ENCODE assay signal across 8 mouse cellular contexts in the genomic region with DNA sequence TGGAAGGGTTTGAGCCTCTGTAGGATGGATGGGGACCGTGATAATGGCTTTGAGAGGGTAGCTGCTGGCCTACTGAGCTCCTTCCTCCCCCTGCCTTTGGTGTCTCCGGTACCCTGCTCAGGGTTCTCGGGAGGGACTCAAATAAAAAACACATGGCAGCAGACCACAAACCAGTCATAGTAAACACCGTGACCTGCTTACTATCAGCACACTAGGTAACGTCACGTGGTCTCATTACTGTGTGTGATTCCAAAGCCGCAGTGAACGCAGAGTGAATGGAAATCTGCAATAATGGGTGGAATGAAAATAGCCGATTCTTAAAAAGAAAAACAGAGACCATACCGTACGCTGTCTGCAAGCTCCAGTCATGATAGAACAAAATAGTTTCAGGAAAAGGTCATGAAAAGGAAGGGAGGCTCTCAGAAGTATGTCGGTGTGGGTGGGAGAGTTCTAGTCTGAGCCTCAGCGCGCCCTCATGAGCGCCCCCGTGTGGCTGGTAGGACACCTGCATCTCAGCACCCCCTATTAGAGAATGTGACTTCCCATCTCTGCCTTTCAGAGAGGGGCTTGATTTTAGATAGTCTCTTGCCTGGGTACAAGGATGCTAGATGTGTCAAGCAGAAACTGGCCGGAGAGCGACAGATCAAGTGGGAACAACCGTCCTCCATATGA.
DNase-seq lines count a peak whose midpoint lies in the region; ATAC-seq lines count a peak whose summit lies in the region.

No protein-coding gene starts in this region.

- H3K27me3 ChIP-seq in heart, embryonic 16.5 days (ENCODE audit: control insufficient read depth, insufficient read depth, low read length), result no peaks in the 10 kb centered on the region

- H3K9ac ChIP-seq in heart, embryonic 16.5 days (ENCODE audit: low read length), result no peak overlapping the region

- peak; percentile 63 for ATAC-seq in activated CD4-positive, CD25-positive, alpha-beta regulatory T cell, adult 4 months
- 0 out of 2 replicates have a peak, but pooled peaks have one; percentile 42 for ATAC-seq in heart, embryonic 16.5 days (replicated peaks; ENCODE audit: extremely low read depth, insufficient read depth, low FRiP score)

- peaks cover 12% of the 10 kb centered on the region for H3K4me1 ChIP-seq in heart, embryonic 16.5 days (ENCODE audit: control insufficient read depth, insufficient read depth, low read length)

- no peak overlapping the region for H3K27ac ChIP-seq in heart, embryonic 16.5 days (ENCODE audit: low read length)

- no peak overlapping the region for H3K4me3 ChIP-seq in heart, embryonic 16.5 days (ENCODE audit: low read length)

- WGBS in heart, embryonic 16.5 days, result 35% methylated on average over 19 of the region's 19 CpGs
- 44% methylated on average over 19 of the region's 19 CpGs for WGBS in large intestine, adult 2 months

- H3K4me2 ChIP-seq in heart, embryonic 16.5 days (ENCODE audit: low read depth, low read length), result peak overlapping the region; percentile 10; the same call in 1 of the 2 replicates

- peak; percentile 58 for DNase-seq in cerebellum, adult 11 months
- no peak for DNase-seq in cerebellum, adult 11-12 months
- DNase-seq in embryo, embryonic 9.5 days (ENCODE audit: extremely low spot score), result peak; percentile 56
- DNase-seq in large intestine, adult 2 months (ENCODE audit: low read depth, low spot score), result peak; percentile 29
- DNase-seq in lung, postnatal 36 days, result peak; percentile 53
- DNase-seq in right cerebral cortex, postnatal 4 days, result peak; percentile 84

- peaks cover 14% of the 10 kb centered on the region for H3K36me3 ChIP-seq in heart, embryonic 16.5 days (ENCODE audit: control insufficient read depth, insufficient read depth)

- no peaks in the 10 kb centered on the region for H3K9me3 ChIP-seq in heart, embryonic 16.5 days (replicated peaks; ENCODE audit: control insufficient read depth, low read length)
